In the genomic region with DNA sequence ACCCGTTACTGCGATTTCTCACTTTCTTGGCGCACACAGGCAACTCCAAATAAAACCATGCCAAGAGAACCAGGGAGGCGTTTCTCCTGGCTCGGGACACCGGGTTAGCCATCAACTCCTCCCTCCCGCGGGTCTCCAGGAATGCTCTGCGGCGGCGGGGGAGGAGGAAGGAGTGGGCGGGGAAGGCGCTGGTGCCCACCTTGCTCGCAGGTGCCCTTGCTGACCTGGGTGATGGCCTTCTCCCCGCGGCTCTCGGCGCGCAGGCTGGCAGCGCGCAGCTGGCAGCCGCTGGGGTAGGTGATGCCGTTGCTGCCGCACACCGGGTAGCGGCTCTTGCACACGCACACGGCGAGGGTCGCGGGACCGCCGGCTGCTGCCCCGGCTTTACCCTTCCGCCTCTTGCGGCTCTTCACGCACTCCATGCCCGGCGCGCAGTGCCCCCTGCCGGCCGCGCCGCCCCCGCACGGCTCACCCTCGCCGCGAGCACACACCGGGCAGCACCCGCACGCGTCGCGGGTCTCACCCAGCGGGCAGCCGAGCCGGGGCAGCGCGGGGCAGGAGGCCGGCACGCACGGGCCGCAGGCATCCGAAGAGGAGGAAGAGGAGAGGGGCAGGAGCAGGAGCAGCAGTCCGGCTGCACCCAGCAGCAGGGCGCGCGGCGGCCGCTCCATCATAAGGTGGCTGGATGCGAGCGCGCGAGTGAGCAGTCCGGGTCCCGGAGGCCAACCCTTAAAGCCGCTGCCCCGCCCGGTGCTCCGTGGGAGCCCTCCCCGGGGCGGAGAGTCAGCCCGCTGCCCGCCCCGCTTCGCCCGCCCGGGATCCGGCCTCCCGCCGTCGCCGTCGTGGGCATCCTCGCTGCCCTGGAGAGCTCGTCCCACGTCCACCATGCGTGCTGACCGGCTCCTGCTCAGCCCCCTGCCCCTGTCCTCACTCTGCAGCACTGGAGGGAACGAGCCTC, we compare ENCODE assay signal across 8 mouse cellular contexts. TPM values are rescaled to one million over a fixed set of nuclear protein-coding genes. Genes with fewer than 3 reads are reported as not detected.
A peak's percentile ranks its signal among the peaks of the same experiment; 100 is the strongest.
DNase-seq lines count a peak whose midpoint lies in the region; ATAC-seq and TF ChIP-seq lines count a peak whose summit lies in the region.

Igfbp7 (minus strand) TSS at position 701 of the 958 bp plus-strand sequence.

- H3K36me3 ChIP-seq in forebrain, embryonic 15.5 days, result no peaks in the 10 kb centered on the region
- H3K36me3 ChIP-seq in heart, postnatal 0 days (replicated peaks; ENCODE audit: control insufficient read depth, insufficient read depth, low read length), result no peaks in the 10 kb centered on the region
- H3K36me3 ChIP-seq in liver, embryonic 14.5 days (replicated peaks; ENCODE audit: control insufficient read depth, insufficient read depth, low read depth), result no peaks in the 10 kb centered on the region
- H3K36me3 ChIP-seq in neural tube, embryonic 11.5 days (ENCODE audit: control insufficient read depth, insufficient read depth, low read length), result no peaks in the 10 kb centered on the region

- 5% methylated on average over 94 of the region's 101 CpGs for WGBS in forebrain, embryonic 15.5 days
- WGBS in heart, postnatal 0 days, result 4% methylated on average over 90 of the region's 101 CpGs
- WGBS in liver, embryonic 14.5 days (ENCODE audit: insufficient replicate concordance), result 5% methylated on average over 87 of the region's 101 CpGs
- WGBS in neural tube, embryonic 11.5 days, result 8% methylated on average over 61 of the region's 101 CpGs

- TF ChIP-seq CTCF in heart, postnatal 0 days (IDR thresholded peaks at IDR 0.05; ENCODE audit: low read depth), result peak; percentile 47
- peak; percentile 16; the same call in 1 of the 2 replicates for TF ChIP-seq CTCF in liver, embryonic 14.5 days (IDR thresholded peaks at IDR 0.05; ENCODE audit: low read depth)

- peak; percentile 92 for ATAC-seq in forebrain, embryonic 15.5 days (replicated peaks)
- ATAC-seq in heart, postnatal 0 days (ENCODE audit: insufficient read depth, low read depth), result peak; percentile 84
- no peak for ATAC-seq in liver, embryonic 14.5 days (ENCODE audit: insufficient read depth)
- peak; percentile 95 for ATAC-seq in neural tube, embryonic 11.5 days (ENCODE audit: insufficient read depth, low FRiP score, low TSS enrichment)

- TF ChIP-seq EP300 in heart, postnatal 0 days (IDR thresholded peaks at IDR 0.05; ENCODE audit: low read depth), result no peak
- TF ChIP-seq EP300 in liver, embryonic 14.5 days (IDR thresholded peaks at IDR 0.05; ENCODE audit: low read depth), result no peak

- peak within 1 kb of the TSS; percentile 99 for H3K4me2 ChIP-seq in forebrain, embryonic 15.5 days (replicated peaks)
- H3K4me2 ChIP-seq in heart, postnatal 0 days (ENCODE audit: low read depth, low read length), result peak within 1 kb of the TSS; percentile 87
- H3K4me2 ChIP-seq in liver, embryonic 14.5 days (ENCODE audit: low read depth), result peak within 1 kb of the TSS; percentile 57
- peak within 1 kb of the TSS; percentile 93 for H3K4me2 ChIP-seq in neural tube, embryonic 11.5 days (ENCODE audit: low read depth)

- H3K4me1 ChIP-seq in forebrain, embryonic 15.5 days, result peaks cover 12% of the 10 kb centered on the region
- H3K4me1 ChIP-seq in heart, postnatal 0 days (ENCODE audit: control insufficient read depth, insufficient read depth), result 0 out of 2 replicates have a peak, but pooled peaks cover 7% of the 10 kb centered on the region
- H3K4me1 ChIP-seq in liver, embryonic 14.5 days (replicated peaks; ENCODE audit: control insufficient read depth in 2 of 2, insufficient read depth in 2 of 2, low read length in 1 of 2), result 0 out of 4 replicates have a peak, but pooled peaks cover 0 to 2% of the 10 kb centered on the region in 2 experiments
- no peaks in the 10 kb centered on the region for H3K4me1 ChIP-seq in neural tube, embryonic 11.5 days (ENCODE audit: control insufficient read depth, insufficient read depth, low read length)

- H3K9ac ChIP-seq in forebrain, embryonic 15.5 days (replicated peaks), result peak within 1 kb of the TSS; percentile 53
- peak within 1 kb of the TSS; percentile 70 for H3K9ac ChIP-seq in heart, postnatal 0 days (replicated peaks; ENCODE audit: low read depth, low read length)
- no peak within 1 kb of the TSS for H3K9ac ChIP-seq in liver, embryonic 14.5 days (replicated peaks)
- H3K9ac ChIP-seq in neural tube, embryonic 11.5 days (ENCODE audit: low read length), result peak within 1 kb of the TSS; percentile 44

- DNase-seq in CD4-positive helper T cell, adult 2 months (ENCODE audit: low read depth, low spot score), result peak; percentile 56
- peak; percentile 91 to 92 for DNase-seq in adrenal gland, postnatal 36 days
- peak; percentile 32 for DNase-seq in heart, postnatal 0 days (ENCODE audit: low spot score)
- peak; percentile 88 to 95 for DNase-seq in kidney, postnatal 25 days
- DNase-seq in liver, embryonic 14.5 days (ENCODE audit: low read depth in 3 of 3, low spot score in 3 of 3), result no peak
- peak; percentile 85 for DNase-seq in neural tube, embryonic 11.5 days (ENCODE audit: low spot score)
- DNase-seq in testis, postnatal 10 days (ENCODE audit: low spot score), result peak; percentile 85

- H3K27me3 ChIP-seq in forebrain, embryonic 15.5 days, result peaks cover 16% of the 10 kb centered on the region
- H3K27me3 ChIP-seq in heart, postnatal 0 days (ENCODE audit: control insufficient read depth, insufficient read depth, low read length), result peaks cover 19% of the 10 kb centered on the region; the same call in 1 of the 2 replicates
- H3K27me3 ChIP-seq in liver, embryonic 14.5 days (ENCODE audit: control insufficient read depth, insufficient read depth, low read length), result peaks cover 28% of the 10 kb centered on the region
- peaks cover 8% of the 10 kb centered on the region for H3K27me3 ChIP-seq in neural tube, embryonic 11.5 days (ENCODE audit: control insufficient read depth, insufficient read depth, low read length)

- no peak within 1 kb of the TSS for H3K27ac ChIP-seq in forebrain, embryonic 15.5 days (replicated peaks)
- H3K27ac ChIP-seq in heart, postnatal 0 days (ENCODE audit: low read depth), result peak within 1 kb of the TSS; percentile 89
- no peak within 1 kb of the TSS for H3K27ac ChIP-seq in liver, embryonic 14.5 days
- no peak within 1 kb of the TSS for H3K27ac ChIP-seq in neural tube, embryonic 11.5 days (ENCODE audit: low read depth, low read length)

- peak within 1 kb of the TSS; percentile 63 for H3K4me3 ChIP-seq in forebrain, embryonic 15.5 days
- H3K4me3 ChIP-seq in heart, postnatal 0 days (ENCODE audit: low read depth, low read length), result peak within 1 kb of the TSS; percentile 67
- H3K4me3 ChIP-seq in liver, embryonic 14.5 days (ENCODE audit: insufficient read depth in 1 of 2, low read depth in 2 of 2, low read length in 2 of 2), result peak within 1 kb of the TSS; percentile 37 to 47
- H3K4me3 ChIP-seq in neural tube, embryonic 11.5 days (ENCODE audit: low read depth, low read length), result peak within 1 kb of the TSS; percentile 52

- H3K9me3 ChIP-seq in forebrain, embryonic 15.5 days, result no peaks in the 10 kb centered on the region
- no peaks in the 10 kb centered on the region for H3K9me3 ChIP-seq in heart, postnatal 0 days (replicated peaks; ENCODE audit: control insufficient read depth, low read length)
- no peaks in the 10 kb centered on the region for H3K9me3 ChIP-seq in liver, embryonic 14.5 days (ENCODE audit: control insufficient read depth, low read length)
- no peaks in the 10 kb centered on the region for H3K9me3 ChIP-seq in neural tube, embryonic 11.5 days (ENCODE audit: control insufficient read depth, low read length)

RNA-seq across cellular contexts. Expression of gene Igfbp7, which starts in this region (rescaled TPM):
- 100 to 1,000 TPM; 862 to 986 TPM for total RNA-seq in adrenal gland, postnatal 36 days (2021)
- 55.4 and 59.7 TPM in 2 replicates for polyA plus RNA-seq in forebrain, embryonic 15.5 days (2015; fragmentation: Nextera tagmentation; extraction: Ambion mirVana)
- total RNA-seq in heart, postnatal 0 days (2014; rRNA removed; ENCODE audit: low replicate concordance), result 106 and 151 TPM in 2 replicates
- 218 and 230 TPM in 2 replicates for polyA plus RNA-seq in heart, postnatal 0 days (2015; fragmentation: Nextera tagmentation; extraction: Ambion mirVana)
- 8.6 and 14.5 TPM in 2 replicates for polyA plus RNA-seq in liver, embryonic 14.5 days (2012; rRNA removed)
- polyA plus RNA-seq in liver, embryonic 14.5 days (2014; fragmentation: Nextera tagmentation; extraction: Ambion mirVana), result 16.7 and 17.7 TPM in 2 replicates
- polyA plus RNA-seq in neural tube, embryonic 11.5 days (2014; fragmentation: Nextera tagmentation; extraction: Ambion mirVana), result 19.4 and 22.6 TPM in 2 replicates

Comparison
In these comparisons a context has a peak if more than half of its experiments do, and no peak if none do; other contexts are left out.
1. DNase-seq: peak in CD4-positive helper T cell, adult 2 months (single experiment), adrenal gland, postnatal 36 days (2 of 2), heart, postnatal 0 days (single experiment), kidney, postnatal 25 days (2 of 2), neural tube, embryonic 11.5 days (single experiment) and testis, postnatal 10 days (single experiment); none in liver, embryonic 14.5 days (0 of 3).
2. Peak in every context shown above with its lines, with median percentiles within 50 percentile points of each other: H3K4me2 ChIP-seq and H3K4me3 ChIP-seq.